Mouse (Mus musculus) lung, adult 2 months (tissue): ENCODE measurements at regions not wholly inside any gene's neighbourhood (a gene's known extent, or its start where the extent isn't known, plus 50 kb on each side); places are given as distances from the start of the nearest gene placed in this dataset.

ENCODE experiments used
- DNase-seq: peaks from one replicate; pipeline ENCODE4 v3.0.0; 2022
- H3K4me1 ChIP-seq: fragments of 200-500 bp; 2 replicates; pipeline ENCODE4 v1.6.1; 2011; ENCODE audit warnings: low read length; ENCODE audit not compliant: control insufficient read depth, insufficient read depth
- H3K4me3 ChIP-seq: fragments of 200-500 bp; replicated peaks from 2 replicates; pipeline ENCODE3; 2011; ENCODE audit warnings: low read depth, mild to moderate bottlenecking, control low read depth, low read length; ENCODE audit errors: extremely low read depth
- CTCF ChIP-seq: fragments of 200-500 bp; IDR thresholded peaks from 2 replicates; pipeline ENCODE4 v1.5.1; 2011; ENCODE audit warnings: mild to moderate bottlenecking, low read length, control low read depth; ENCODE audit not compliant: insufficient read depth
- POLR2A ChIP-seq: fragments of 200-500 bp; IDR thresholded peaks from 2 replicates; pipeline ENCODE4 v1.6.1; 2011; ENCODE audit warnings: low read depth, mild to moderate bottlenecking, control low read depth, low read length, borderline replicate concordance; ENCODE audit errors: extremely low read depth
- whole genome bisulfite sequencing: fragments of 180-500 bp; shearing (Covaris S2); methylation state at CpG from one replicate; pipeline ENCODE4 v1.1.7; 2018; 5-methylcytosine and 5-hydroxymethylcytosine counted together

DNA sequence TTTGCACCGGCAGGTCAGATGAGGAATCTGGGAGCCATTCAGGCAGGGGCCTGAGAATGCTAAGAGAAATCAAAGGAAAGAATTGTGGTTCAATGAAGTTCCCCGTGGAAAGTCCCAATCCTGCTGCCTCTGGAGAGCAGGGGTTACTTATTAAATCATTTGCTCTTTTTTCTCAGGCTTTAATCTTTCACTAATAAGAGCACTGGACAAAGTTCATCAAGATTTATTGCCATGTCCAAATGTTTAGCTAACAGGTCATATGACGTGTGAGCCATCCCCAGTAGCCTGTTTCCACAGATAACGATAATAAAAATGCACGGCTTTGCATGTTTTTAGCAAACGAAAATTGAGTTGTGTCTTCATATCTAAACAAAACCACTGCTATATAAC is 62.6 kb upstream of the Prkg2 start:
- Histone ChIP-seq H3K4me3 (no peak overlapping the region), H3K4me1 (no peaks in the 10 kb centered on the region)
- DNase-seq = no peak
- TF ChIP-seq POLR2A = no peak
- TF ChIP-seq CTCF = no peak
- 68% methylated on average over 6 of the region's 6 CpGs for WGBS

- no peak for DNase-seq
- H3K4me1 ChIP-seq = no peaks in the 10 kb centered on the region
- H3K4me3 ChIP-seq = no peak overlapping the region
- WGBS = 90% methylated on average over 7 of the region's 7 CpGs
- TF ChIP-seq POLR2A = no peak
- no peak for TF ChIP-seq CTCF
Measured at GRCm38 (mm10) chr5:99099014-99099726, 62.0 kb upstream of the Prkg2 start.
